Mouse (Mus musculus): ENCODE results near the gene Gfpt2. TPM values are rescaled to one million over a fixed set of nuclear protein-coding genes. Genes with fewer than 3 reads are reported as not detected.
A peak's percentile ranks its signal among the peaks of the same experiment; 100 is the strongest.

Gene Gfpt2
- polyA plus RNA-seq, 1 experiment from 2014 or later, result 5.3 TPM

DNA sequence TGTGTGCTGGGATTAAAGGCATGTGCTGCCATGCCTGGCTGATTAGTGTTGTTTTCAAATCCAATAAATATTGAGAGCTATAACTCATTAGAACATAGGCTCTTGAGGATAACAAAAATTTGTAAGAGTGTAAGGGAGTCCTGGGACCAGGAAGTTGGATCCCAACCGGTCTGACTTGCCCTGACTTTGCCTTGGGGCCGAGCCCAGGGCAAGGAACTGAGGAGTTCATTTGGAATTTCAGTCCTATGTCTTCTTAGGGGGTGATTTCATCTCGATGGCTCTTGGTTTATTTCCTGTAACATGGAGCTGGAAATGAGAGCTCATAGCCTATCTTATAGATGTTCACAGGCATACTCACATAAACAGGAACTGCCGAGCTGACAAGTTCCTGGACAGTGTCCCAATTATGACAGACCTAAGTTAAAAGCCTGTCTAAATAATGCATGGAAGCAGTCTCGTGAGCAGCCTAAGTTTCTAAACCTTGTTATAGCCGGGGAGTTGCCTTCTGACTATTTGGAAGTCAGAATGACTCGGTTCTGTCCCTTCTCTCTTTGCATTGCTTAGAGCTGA is 35.3 kb downstream of the Gfpt2 start:
- no peak for ATAC-seq (ENCODE audit: low FRiP score)
- H3K4me2 ChIP-seq, result no peak overlapping the region
- no peaks in the 10 kb centered on the region for H3K4me1 ChIP-seq (replicated peaks)
- H3K36me3 ChIP-seq, result peaks cover 46% of the 10 kb centered on the region
- H3K9ac ChIP-seq, result no peak overlapping the region
- H3K4me3 ChIP-seq, result no peak overlapping the region
- no peaks in the 10 kb centered on the region for H3K27me3 ChIP-seq
- no peaks in the 10 kb centered on the region for H3K9me3 ChIP-seq
- 83% methylated on average over 7 of the region's 7 CpGs for WGBS
- H3K27ac ChIP-seq, result no peak overlapping the region

- Histone ChIP-seq H3K27me3 (no peaks in the 10 kb centered on the region), H3K27ac (no peak overlapping the region), H3K9ac (no peak overlapping the region), H3K4me3 (no peak overlapping the region), H3K4me1 (replicated peaks) (no peaks in the 10 kb centered on the region), H3K4me2 (no peak overlapping the region), H3K9me3 (no peaks in the 10 kb centered on the region), H3K36me3 (peaks cover 52% of the 10 kb centered on the region)
- ATAC-seq (ENCODE audit: low FRiP score), result no peak
- WGBS, result 76% methylated on average over 12 of the region's 12 CpGs
Measured at GRCm38 (mm10) chr11:49831980-49832379, 38.0 kb downstream of the Gfpt2 start.

DNA sequence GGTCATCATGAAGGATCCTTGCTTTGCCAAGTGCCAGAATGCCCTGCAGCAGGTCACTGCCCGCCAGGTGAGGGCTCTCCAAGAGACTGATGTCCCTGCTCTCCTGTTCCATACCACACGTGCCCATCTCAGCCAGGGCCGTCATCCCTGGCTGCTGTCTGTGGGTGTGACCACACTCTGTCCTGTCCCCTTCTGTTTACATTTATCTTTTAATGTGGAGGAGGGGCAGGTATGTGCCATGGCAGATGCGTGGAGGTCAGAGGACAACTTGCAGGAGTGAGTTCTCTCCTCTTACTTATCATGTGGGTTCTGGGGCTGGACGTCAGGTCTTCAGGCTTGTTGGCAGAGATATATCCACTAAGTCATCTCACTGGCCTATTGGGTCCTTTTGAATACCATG is 39.0 kb downstream of the Gfpt2 start:
- Histone ChIP-seq H3K4me2 (no peak overlapping the region), H3K4me1 (replicated peaks) (peaks cover 1% of the 10 kb centered on the region), H3K4me3 (no peak overlapping the region), H3K27me3 (no peaks in the 10 kb centered on the region), H3K9ac (no peak overlapping the region), H3K9me3 (no peaks in the 10 kb centered on the region), H3K36me3 (peaks cover 52% of the 10 kb centered on the region), H3K27ac (no peak overlapping the region)
- ATAC-seq (ENCODE audit: low FRiP score), result no peak
- 90% methylated on average over 5 of the region's 5 CpGs for WGBS

DNA sequence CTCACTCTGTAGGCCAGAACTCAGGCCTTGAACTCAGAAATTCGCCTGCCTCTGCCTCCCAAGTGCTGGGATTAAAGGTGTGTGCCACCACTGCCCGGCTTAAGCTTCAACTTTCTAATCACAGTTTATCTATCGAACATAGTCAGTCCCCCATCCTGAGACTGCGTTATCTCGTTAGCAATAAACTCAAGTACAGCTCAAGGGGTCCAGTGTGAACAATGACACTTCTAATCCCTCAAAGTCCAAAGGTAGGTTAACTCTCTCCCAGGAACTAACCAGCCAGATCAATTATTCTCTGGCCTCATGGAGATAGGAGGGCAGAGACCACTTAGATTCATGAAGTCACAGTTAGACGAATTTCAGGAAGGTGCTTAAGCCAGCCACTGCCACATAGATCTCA is 40.3 kb downstream of the Gfpt2 start:
- Histone ChIP-seq H3K27ac (no peak overlapping the region), H3K9ac (no peak overlapping the region), H3K4me1 (replicated peaks) (peaks cover 9% of the 10 kb centered on the region), H3K36me3 (peaks cover 49% of the 10 kb centered on the region), H3K4me2 (no peak overlapping the region), H3K4me3 (no peak overlapping the region), H3K9me3 (no peaks in the 10 kb centered on the region), H3K27me3 (no peaks in the 10 kb centered on the region)
- ATAC-seq (ENCODE audit: low FRiP score), result no peak
- 96% methylated on average over 6 of the region's 6 CpGs for WGBS

GRCm38 (mm10) chr11:49835257-49835956 is 41.4 kb downstream of the Gfpt2 start:
- Histone ChIP-seq H3K4me2 (no peak overlapping the region), H3K36me3 (peaks cover 42% of the 10 kb centered on the region), H3K27me3 (no peaks in the 10 kb centered on the region), H3K9ac (no peak overlapping the region), H3K4me1 (replicated peaks) (peaks cover 9% of the 10 kb centered on the region), H3K4me3 (no peak overlapping the region), H3K9me3 (no peaks in the 10 kb centered on the region), H3K27ac (no peak overlapping the region)
- no peak for ATAC-seq (ENCODE audit: low FRiP score)
- 95% methylated on average over 11 of the region's 11 CpGs for WGBS

- peaks cover 29% of the 10 kb centered on the region for H3K36me3 ChIP-seq
- no peaks in the 10 kb centered on the region for H3K27me3 ChIP-seq
- no peak overlapping the region for H3K27ac ChIP-seq
- no peaks in the 10 kb centered on the region for H3K9me3 ChIP-seq
- ATAC-seq (ENCODE audit: low FRiP score), result no peak; the same call in 1 of the 2 replicates
- WGBS, result 42% methylated on average over 13 of the region's 13 CpGs
- H3K4me2 ChIP-seq, result no peak overlapping the region
- H3K9ac ChIP-seq, result 0 out of 2 replicates have a peak overlapping the region, but pooled peaks have one; percentile 1
- H3K4me3 ChIP-seq, result no peak overlapping the region
- peaks cover 9% of the 10 kb centered on the region for H3K4me1 ChIP-seq (replicated peaks)
Measured at GRCm38 (mm10) chr11:49837717-49838407, 43.9 kb downstream of the Gfpt2 start.

DNA sequence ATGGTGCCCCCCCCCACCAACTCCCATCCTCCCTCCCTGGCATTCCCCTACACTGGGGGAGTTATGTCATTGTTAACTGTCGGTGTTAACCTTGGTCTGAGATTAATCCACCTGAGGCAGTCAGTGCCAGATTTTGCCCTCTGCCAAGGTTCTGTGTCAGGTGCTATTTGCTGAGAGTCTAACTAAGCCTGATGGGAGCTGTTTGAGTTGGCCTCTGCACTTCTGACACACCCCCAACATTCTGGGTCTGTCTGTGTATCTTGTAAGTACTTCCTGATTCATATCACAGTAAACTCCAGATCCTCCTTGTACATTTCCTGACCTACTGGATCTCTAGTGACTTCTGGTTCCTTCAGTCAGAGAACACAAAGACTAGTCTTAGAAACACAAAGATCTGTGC is 46.7 kb downstream of the Gfpt2 start:
- no peak for ATAC-seq (ENCODE audit: low FRiP score)
- Histone ChIP-seq H3K4me2 (no peak overlapping the region), H3K9ac (no peak overlapping the region), H3K27me3 (no peaks in the 10 kb centered on the region), H3K4me3 (no peak overlapping the region), H3K4me1 (replicated peaks) (peaks cover 13% of the 10 kb centered on the region), H3K27ac (no peak overlapping the region), H3K36me3 (peaks cover 4% of the 10 kb centered on the region; the same call in 1 of the 2 replicates), H3K9me3 (no peaks in the 10 kb centered on the region)
- 90% methylated on average over 1 of the region's 1 CpGs for WGBS

GRCm38 (mm10) chr11:49841886-49842285 is 47.9 kb downstream of the Gfpt2 start:
- H3K4me3 ChIP-seq, result no peak overlapping the region
- no peak overlapping the region for H3K9ac ChIP-seq
- H3K9me3 ChIP-seq, result no peaks in the 10 kb centered on the region
- H3K36me3 ChIP-seq, result no peaks in the 10 kb centered on the region
- H3K27me3 ChIP-seq, result no peaks in the 10 kb centered on the region
- no peak overlapping the region for H3K4me2 ChIP-seq
- no peak for ATAC-seq (ENCODE audit: low FRiP score)
- WGBS, result 87% methylated on average over 1 of the region's 1 CpGs
- peaks cover 18% of the 10 kb centered on the region for H3K4me1 ChIP-seq (replicated peaks)
- H3K27ac ChIP-seq, result no peak overlapping the region

- no peaks in the 10 kb centered on the region for H3K36me3 ChIP-seq
- no peak overlapping the region for H3K4me2 ChIP-seq
- H3K9me3 ChIP-seq, result no peaks in the 10 kb centered on the region
- H3K9ac ChIP-seq, result no peak overlapping the region
- ATAC-seq (ENCODE audit: low FRiP score), result no peak
- no peak overlapping the region for H3K4me3 ChIP-seq
- H3K27ac ChIP-seq, result no peak overlapping the region
- H3K4me1 ChIP-seq (replicated peaks), result peaks cover 23% of the 10 kb centered on the region
- H3K27me3 ChIP-seq, result no peaks in the 10 kb centered on the region
- WGBS, result 62% methylated on average over 3 of the region's 3 CpGs
Measured at GRCm38 (mm10) chr11:49842718-49843117, 48.7 kb downstream of the Gfpt2 start.

- 92% methylated on average over 10 of the region's 10 CpGs for WGBS
- H3K4me2 ChIP-seq, result no peak overlapping the region
- no peak overlapping the region for H3K9ac ChIP-seq
- ATAC-seq (ENCODE audit: low FRiP score), result no peak
- H3K4me1 ChIP-seq (replicated peaks), result peaks cover 26% of the 10 kb centered on the region
- no peaks in the 10 kb centered on the region for H3K36me3 ChIP-seq
- no peaks in the 10 kb centered on the region for H3K9me3 ChIP-seq
- H3K27ac ChIP-seq, result no peak overlapping the region
- H3K27me3 ChIP-seq, result no peaks in the 10 kb centered on the region
- no peak overlapping the region for H3K4me3 ChIP-seq
Measured at GRCm38 (mm10) chr11:49844311-49844710, 50.3 kb downstream of the Gfpt2 start.

- H3K9me3 ChIP-seq, result no peaks in the 10 kb centered on the region
- peaks cover 3% of the 10 kb centered on the region for H3K36me3 ChIP-seq
- peaks cover 26% of the 10 kb centered on the region for H3K4me1 ChIP-seq (replicated peaks)
- no peaks in the 10 kb centered on the region for H3K27me3 ChIP-seq
- H3K27ac ChIP-seq, result no peak overlapping the region
- no peak overlapping the region for H3K4me3 ChIP-seq
- H3K4me2 ChIP-seq, result no peak overlapping the region
- 60% methylated on average over 3 of the region's 3 CpGs for WGBS
- H3K9ac ChIP-seq, result no peak overlapping the region
- ATAC-seq (ENCODE audit: low FRiP score), result no peak
Measured at GRCm38 (mm10) chr11:49844969-49845368, 51.0 kb downstream of the Gfpt2 start.

GRCm38 (mm10) chr11:49845958-49846357 is 52.0 kb downstream of the Gfpt2 start:
- ATAC-seq (ENCODE audit: low FRiP score), result peak; percentile 25; the same call in 1 of the 2 replicates
- Histone ChIP-seq H3K4me1 (replicated peaks) (peaks cover 26% of the 10 kb centered on the region), H3K27me3 (no peaks in the 10 kb centered on the region)

More at GRCm38 (mm10) chr11:49845958-49846357, 52.0 kb downstream of the Gfpt2 start:
- H3K36me3 ChIP-seq, result peaks cover 13% of the 10 kb centered on the region
- no peaks in the 10 kb centered on the region for H3K9me3 ChIP-seq
- peak overlapping the region; percentile 97 for H3K4me3 ChIP-seq
- WGBS, result 44% methylated on average over 11 of the region's 11 CpGs
- H3K27ac ChIP-seq, result peak overlapping the region; percentile 94
- peak overlapping the region; percentile 78 for H3K4me2 ChIP-seq
- H3K9ac ChIP-seq, result peak overlapping the region; percentile 99
